Comparison of ENCODE assay signal across 14 mouse cellular contexts in the genomic region with DNA sequence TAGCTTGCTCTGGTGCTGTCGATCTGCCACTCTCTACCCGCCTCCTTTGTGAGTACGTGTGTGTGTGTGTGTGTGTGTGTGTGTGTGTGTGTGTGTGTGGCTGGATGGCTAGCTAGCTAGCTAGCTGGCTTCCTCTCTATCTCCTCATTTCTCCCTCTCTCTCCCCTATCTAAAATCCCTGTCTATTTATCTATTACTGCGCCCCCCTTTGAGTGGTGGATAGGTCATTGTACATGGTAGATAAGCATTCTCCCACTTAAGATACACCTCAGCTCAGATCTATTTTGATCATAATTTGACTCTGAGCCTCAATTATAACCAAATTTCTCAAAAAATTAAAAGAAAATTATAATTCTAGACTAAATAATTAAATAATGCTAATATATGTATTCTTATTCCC.
"Had no signal": no experiment of that assay in that cellular context is flagged by ENCODE, and none has a peak within 500 bp of the region (broad histone marks: within the 10 kb centered on the region; RNA-seq: fewer than 3 reads in every experiment).

No protein-coding gene starts in this region.

- H3K27ac ChIP-seq: limb, embryonic 15.5 days; midbrain, embryonic 12.5 days; neural tube, embryonic 13.5 days; stomach, embryonic 15.5 days had no signal

- H3K9me3 ChIP-seq: limb, embryonic 15.5 days; megakaryocyte, embryonic 14.5 days; midbrain, embryonic 12.5 days; neural tube, embryonic 13.5 days; stomach, embryonic 15.5 days had no signal

- DNase-seq: kidney, adult 11 months; kidney, postnatal 14 days; layer of hippocampus, postnatal 36 days; lung, embryonic 14.5 days; lung, postnatal 10 days; lung, postnatal 4 days; right cerebral cortex, postnatal 14 days; thymus, postnatal 36 days had no signal

- H3K4me1 ChIP-seq: limb, embryonic 15.5 days; midbrain, embryonic 12.5 days; neural tube, embryonic 13.5 days; stomach, embryonic 15.5 days had no signal

- ATAC-seq: midbrain, embryonic 16.5 days had no signal

- H3K36me3 ChIP-seq: limb, embryonic 15.5 days; midbrain, embryonic 12.5 days; neural tube, embryonic 13.5 days; stomach, embryonic 15.5 days had no signal

- H3K4me3 ChIP-seq: limb, embryonic 15.5 days; megakaryocyte, embryonic 14.5 days; midbrain, embryonic 12.5 days; neural tube, embryonic 13.5 days; stomach, embryonic 15.5 days had no signal

- H3K4me2 ChIP-seq: limb, embryonic 15.5 days; lung, embryonic 14.5 days; midbrain, embryonic 12.5 days; neural tube, embryonic 13.5 days; stomach, embryonic 15.5 days had no signal

- H3K9ac ChIP-seq: limb, embryonic 15.5 days; lung, embryonic 14.5 days; midbrain, embryonic 12.5 days; neural tube, embryonic 13.5 days; stomach, embryonic 15.5 days had no signal

- H3K27me3 ChIP-seq: limb, embryonic 15.5 days; megakaryocyte, embryonic 14.5 days; midbrain, embryonic 12.5 days; neural tube, embryonic 13.5 days; stomach, embryonic 15.5 days had no signal
